ENCODE assay signal across 1 mouse cellular context in the genomic region with DNA sequence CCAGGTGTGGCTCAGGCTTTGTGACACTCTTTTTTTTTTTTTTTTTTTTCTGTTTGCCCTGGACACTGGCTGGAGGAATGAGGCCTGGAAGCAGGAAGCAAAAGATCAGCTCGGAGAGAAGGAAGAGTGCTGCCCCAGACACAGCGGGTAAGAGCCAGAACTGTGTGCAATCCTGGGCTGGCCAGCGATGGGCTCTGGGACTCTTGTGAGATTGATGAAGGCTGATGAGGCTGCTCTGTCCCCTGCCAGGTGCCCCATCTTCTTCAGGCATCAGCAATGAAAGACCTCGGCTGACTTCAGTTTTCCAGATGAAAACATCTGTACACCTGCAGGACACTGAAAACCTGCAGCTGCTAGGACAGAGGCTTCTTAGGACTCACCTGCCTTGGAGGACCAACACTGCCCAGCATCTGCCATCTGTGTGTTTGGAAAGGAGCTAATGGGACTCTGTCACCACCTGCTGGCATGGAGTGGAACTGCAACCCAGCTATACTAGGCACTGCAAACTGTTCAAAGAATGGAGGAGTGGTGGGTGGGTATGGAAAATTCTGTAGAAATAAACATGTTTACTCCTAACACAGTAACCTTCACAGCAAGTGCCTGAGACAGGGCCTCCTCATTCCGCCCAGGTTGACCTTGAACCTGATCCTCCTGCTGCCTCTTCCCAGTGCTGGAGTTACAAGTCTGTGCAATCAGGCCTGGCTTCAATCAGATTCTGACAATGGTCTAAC.
A peak's percentile ranks its signal among the peaks of the same experiment; 100 is the strongest.
TF ChIP-seq lines count a peak whose summit lies in the region.

No protein-coding gene starts in this region.

TF ChIP-seq in MEL, 35 proteins besides CTCF, POLR2A, EP300 and RAD21:
- TF ChIP-seq USF2 (IDR thresholded peaks at IDR 0.05; ENCODE audit: borderline replicate concordance in 1 of 2, insufficient read depth in 1 of 2, low read depth in 1 of 2, low read length in 2 of 2) = no peak
- peak; percentile 30; the same call in 1 of the 2 replicates for TF ChIP-seq ZC3H11A (IDR thresholded peaks at IDR 0.05; ENCODE audit: low read depth, low read length)
- no peak for TF ChIP-seq ZKSCAN1 (IDR thresholded peaks at IDR 0.05; ENCODE audit: low read depth, low read length)
- peak; percentile 66 for TF ChIP-seq SMC3 (IDR thresholded peaks at IDR 0.05; ENCODE audit: low read depth, low read length)
- no peak for TF ChIP-seq MAZ (IDR thresholded peaks at IDR 0.05; ENCODE audit: low read depth, low read length)
